Mouse (Mus musculus) lung, adult 2 months (tissue): ENCODE results near the gene Asdurf.

Source experiments
- CTCF ChIP-seq: fragments of 200-500 bp; IDR thresholded peaks from 2 replicates; pipeline ENCODE4 v1.5.1; 2011; ENCODE audit warnings: mild to moderate bottlenecking, low read length, control low read depth; ENCODE audit not compliant: insufficient read depth
- POLR2A ChIP-seq: fragments of 200-500 bp; IDR thresholded peaks from 2 replicates; pipeline ENCODE4 v1.6.1; 2011; ENCODE audit warnings: low read depth, mild to moderate bottlenecking, control low read depth, low read length, borderline replicate concordance; ENCODE audit errors: extremely low read depth

DNA sequence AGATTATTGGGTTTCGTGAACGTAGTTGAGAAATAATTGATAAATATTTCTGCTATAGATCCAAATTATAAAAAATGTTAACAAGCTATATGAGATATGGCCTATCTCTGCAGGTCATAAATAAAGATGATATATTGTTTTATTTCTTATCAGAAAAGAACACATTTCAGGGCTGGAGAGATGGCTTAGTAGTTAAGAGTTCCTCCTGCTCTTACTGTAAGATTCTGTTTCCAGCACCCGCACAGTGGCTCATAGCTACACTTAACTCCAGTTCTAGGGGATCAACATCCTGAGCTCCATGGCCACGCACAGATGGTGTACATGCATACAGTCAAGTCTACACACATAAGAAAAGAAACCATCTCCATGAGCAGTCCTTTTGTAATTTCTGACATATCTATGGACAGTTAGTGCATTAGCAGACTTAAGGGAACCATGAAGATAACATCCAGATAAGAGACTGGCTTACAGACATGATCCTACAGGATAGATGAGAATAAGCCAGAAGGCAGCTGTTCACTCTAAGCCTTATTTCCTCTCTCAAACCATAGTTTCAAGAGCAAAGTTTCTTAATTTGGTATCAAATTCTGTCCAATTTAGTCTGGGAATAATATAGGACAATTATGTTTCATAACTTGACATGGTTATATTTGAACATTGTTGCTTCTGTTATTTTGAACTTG is 30.6 kb downstream of the Asdurf start:
- TF ChIP-seq CTCF (no peak), POLR2A (no peak)
